Mouse (Mus musculus) cerebral cortex, adult 2 months (tissue): ENCODE data around the gene Olfr561.

Source experiments
- WGBS: fragments of 180-500 bp; shearing (Covaris S2); methylation state at CpG from one replicate; pipeline ENCODE4 v1.1.7; 2018; 5-methylcytosine and 5-hydroxymethylcytosine counted together

Olfr561 gene

GRCm38 (mm10) chr7:102770921-102771320, at the start of gene Olfr561:
TSS of gene Olfr561 (plus strand) at chr7:102771221.
- WGBS: 75% methylated on average over 2 of the region's 2 CpGs

GRCm38 (mm10) chr7:102727391-102727790, 43.6 kb upstream of the Olfr561 start, which contains the start of gene Olfr559:
TSS of gene Olfr559 (minus strand) at chr7:102727491.

GRCm38 (mm10) chr7:102733793-102734192, 37.2 kb upstream of the Olfr561 start:
- 72% methylated on average over 1 of the region's 1 CpGs for WGBS

- WGBS: 69% methylated on average over 2 of the region's 2 CpGs
Observed at GRCm38 (mm10) chr7:102737705-102738104, 33.3 kb upstream of the Olfr561 start.

- 21% methylated on average over 1 of the region's 1 CpGs for WGBS
Observed at GRCm38 (mm10) chr7:102752086-102752485, 18.9 kb upstream of the Olfr561 start.

- 59% methylated on average over 4 of the region's 4 CpGs for WGBS
Observed at GRCm38 (mm10) chr7:102759266-102759665, 11.8 kb upstream of the Olfr561 start, which contains the start of the genes Olfr560 and Olfr78. TSS of gene Olfr560 (minus strand) at chr7:102759366. TSS of gene Olfr78 (minus strand) at chr7:102759471.

GRCm38 (mm10) chr7:102803180-102803579, 32.2 kb downstream of the Olfr561 start, which contains the start of gene Olfr564:
TSS of gene Olfr564 (plus strand) at chr7:102803480.

